Mouse (Mus musculus) ovary, adult 18-20 months (tissue): ENCODE measurements around the gene Tlr12.
A peak's percentile ranks its signal among the peaks of the same experiment; 100 is the strongest.
"Not testable (repeated sequence)": the region's sequence is repeated elsewhere in the genome, so short reads cannot be mapped to it uniquely, and the experiment has no call there.

Experiments
- DNase-seq: peaks from one replicate; pipeline ENCODE4 v3.0.0; 2022; ENCODE audit warnings: low spot score, mixed read lengths

Gene Tlr12

DNA sequence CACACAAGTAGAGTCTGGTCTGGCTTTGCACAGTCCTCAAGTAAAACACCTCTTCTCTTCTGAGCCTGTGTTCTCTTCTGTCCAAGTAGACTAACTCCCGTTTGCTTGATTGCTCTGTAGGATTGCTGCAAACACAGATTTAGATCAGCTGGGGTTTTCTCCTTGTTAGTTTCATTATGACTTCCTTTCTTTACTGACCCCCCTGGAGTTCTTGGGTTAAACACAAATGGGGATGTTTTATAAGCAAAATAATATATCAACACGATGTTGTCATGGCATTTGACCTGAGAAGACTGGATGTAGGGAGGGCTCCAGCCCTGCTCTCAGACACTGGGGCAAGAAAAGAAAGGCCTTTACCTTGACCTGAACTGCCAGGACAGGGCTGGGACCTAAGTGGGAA lies 544 bp upstream of the Tlr12 start:
- DNase-seq, result no peak

- peak; percentile 44 for DNase-seq
Observed at GRCm38 (mm10) chr4:128617363-128618120, 877 bp downstream of the Tlr12 start.

GRCm38 (mm10) chr4:128615761-128616160 lies 2.7 kb downstream of the Tlr12 start:
- no peak for DNase-seq

- no peak for DNase-seq
Observed at GRCm38 (mm10) chr4:128613326-128613725, 5.1 kb downstream of the Tlr12 start.

DNA sequence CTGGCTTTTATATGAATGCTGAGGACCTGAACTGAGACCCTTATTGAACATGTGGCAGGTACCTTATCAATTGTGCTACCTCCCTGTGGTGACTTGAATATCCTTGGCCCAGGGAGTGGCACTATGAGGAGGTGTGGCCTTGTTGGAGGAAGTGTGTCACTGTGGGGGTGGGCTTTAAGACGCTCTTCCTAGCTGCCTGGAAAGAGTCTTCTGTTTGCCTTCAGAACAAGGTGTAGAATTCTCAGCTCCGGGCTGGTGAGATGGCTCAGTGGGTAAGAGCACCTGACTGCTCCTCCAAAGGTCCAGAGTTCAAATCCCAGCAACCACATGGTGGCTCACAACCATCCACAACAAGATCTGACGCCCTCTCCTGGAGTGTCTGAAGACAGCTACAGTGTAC lies 6.7 kb downstream of the Tlr12 start:
- not testable (repeated sequence) for DNase-seq

- DNase-seq, result no peak
Observed at GRCm38 (mm10) chr4:128610706-128611105, 7.7 kb downstream of the Tlr12 start.

- peak; percentile 97 for DNase-seq
Observed at GRCm38 (mm10) chr4:128609925-128610402, 8.5 kb downstream of the Tlr12 start, which contains the start of gene Zscan20. TSS of gene Zscan20 (minus strand) at chr4:128610098.

DNA sequence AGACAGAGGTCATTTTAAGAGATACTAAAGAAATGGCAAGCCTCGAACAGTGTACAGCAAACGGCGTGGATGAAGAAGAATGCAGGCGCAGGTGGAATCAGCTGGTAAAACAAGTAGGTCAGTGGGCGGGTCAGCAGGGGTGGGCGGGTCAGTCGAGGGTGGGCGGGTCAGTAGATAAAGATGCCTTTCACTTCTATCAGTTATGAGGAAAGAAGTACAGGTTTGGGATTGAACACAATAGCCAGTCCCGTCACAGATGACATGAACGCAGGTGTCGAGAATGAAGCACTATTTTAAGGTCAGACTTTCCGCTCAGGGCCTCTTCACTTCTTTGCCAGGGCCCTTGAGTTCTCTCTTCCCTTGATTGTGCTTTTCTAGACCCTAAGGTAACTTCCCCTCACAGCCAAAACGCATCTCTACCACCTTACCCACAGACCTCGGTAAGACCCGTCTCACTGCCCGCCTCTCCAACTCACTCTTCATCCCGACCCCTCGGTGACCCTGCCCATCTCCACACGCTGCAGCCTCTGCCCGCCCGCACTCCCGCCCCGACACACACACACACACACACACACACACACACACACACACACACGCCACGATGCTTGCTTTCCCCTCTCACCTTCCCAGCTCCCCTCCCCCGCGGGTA lies 9.0 kb downstream of the Tlr12 start:
- DNase-seq, result no peak

DNA sequence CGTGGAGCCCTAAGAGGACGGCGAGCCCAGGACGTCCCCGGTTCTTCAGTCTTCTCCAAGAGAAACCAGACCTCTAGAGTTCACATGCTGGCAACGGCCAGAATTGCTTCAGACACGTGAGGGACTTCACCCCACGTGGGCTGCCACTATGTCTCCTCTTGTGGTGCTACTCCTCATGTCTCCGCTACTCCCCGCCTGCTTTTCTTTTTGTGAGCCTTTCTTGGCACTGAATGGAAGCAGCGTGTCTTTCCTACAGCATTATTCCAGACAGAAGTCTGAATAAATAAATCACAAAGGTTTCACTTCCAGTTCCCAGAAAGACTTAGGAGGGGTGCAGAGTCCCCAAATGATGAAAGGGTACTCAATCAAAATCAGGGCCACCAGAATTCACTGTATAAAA lies 10.8 kb downstream of the Tlr12 start:
- no peak for DNase-seq

DNA sequence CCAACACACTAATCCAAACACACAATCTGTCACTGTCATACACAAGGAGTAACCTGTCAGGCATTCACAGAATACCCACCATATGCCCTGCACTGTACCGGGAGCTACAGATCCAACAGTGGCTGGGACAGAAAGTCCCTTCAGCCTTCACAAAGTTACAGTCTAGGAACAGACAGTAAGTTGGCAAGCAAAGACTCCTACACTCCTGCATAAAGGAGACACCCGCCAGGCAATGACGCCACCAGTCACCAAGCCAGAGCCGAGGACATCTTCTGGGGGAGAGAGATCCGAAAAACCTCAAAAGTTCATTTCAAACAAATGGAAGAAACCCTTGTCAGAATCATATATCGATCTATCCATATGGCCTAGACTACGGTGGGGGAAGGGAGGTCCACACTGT lies 11.8 kb downstream of the Tlr12 start:
- no peak for DNase-seq

DNA sequence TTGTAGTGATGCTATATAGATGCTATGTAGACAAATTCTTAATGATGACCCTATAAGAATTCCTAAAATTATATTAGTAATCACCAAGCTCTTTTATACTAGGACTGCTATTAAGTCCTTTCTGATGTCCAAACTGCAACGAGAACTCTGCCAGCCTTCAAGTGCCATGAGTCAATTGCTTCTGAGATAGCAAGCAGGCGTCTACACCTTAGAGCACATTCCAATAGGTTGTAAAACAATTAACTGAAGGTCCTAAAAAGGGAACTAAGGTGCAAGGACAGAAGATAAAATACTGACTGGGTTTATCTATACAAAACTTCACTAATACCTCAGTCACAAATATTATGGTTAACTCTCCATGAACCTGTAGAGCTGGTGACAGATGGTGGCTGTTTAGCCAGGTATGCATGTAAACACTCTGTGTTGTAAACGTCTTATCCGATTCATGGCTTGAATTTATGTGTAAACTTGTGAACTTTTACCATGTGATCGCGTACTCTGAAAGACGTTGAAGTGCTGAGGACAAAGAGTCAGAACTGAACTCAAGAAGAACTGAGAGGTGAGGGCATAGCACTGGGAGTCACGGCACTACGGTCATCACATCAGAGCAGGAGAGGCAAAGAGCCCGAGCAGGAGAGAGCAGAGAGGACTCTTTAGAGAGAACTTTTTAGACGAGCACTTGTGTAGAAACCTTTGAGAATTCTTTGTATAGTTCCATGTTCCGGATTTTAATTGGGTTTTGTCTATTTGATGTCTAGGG lies 20.4 kb downstream of the Tlr12 start:
- DNase-seq, result no peak

GRCm38 (mm10) chr4:128594062-128594461 lies 24.4 kb downstream of the Tlr12 start:
- no peak for DNase-seq

DNA sequence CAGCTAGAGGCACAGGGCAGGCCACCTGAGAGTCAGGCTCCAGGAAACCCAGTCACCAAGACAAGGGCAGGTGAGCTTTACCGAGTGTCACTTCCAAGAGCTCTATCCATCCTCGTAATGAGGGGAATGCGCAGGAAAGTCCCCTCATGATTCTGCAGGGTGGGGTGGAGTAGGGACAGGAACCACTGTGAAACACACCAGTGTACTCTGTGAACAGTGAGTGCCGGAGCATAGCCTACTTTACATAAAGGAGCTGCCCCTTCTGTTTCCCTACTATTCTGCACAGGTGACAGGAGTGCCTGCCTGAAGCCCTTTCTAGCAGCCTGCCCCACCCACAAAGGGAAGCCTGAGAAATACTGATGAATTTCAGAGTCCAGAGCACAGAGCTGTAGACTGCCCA lies 25.1 kb downstream of the Tlr12 start:
- DNase-seq, result no peak

DNA sequence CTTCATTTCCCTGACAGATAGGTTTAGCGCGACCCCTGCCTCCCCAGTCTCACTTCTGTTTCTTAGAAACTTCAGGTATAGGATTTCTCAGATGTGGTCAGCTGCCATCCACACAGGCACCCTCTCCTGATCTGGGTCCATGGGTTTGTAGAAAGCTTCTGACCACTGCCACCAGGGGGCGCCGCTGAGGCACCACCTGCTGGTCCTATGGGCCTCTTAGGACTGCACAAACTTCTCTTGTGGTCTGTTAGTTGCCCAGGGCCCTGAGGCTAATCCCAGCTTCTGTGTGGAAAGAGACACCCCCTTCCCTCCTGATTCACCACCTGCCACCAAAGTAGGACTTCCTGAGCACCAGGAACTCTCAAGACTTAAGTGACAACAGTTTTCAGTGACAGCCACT lies 39.2 kb downstream of the Tlr12 start:
- DNase-seq, result no peak

- peak; percentile 16 for DNase-seq
Observed at GRCm38 (mm10) chr4:128575811-128576210, 42.6 kb downstream of the Tlr12 start.
